Mouse (Mus musculus) liver, adult 2 months (tissue): ENCODE measurements at regions not wholly inside any gene's neighbourhood (a gene's known extent, or its start where the extent isn't known, plus 50 kb on each side); places are given as distances from the start of the nearest gene placed in this dataset.

Source experiments
- CTCF ChIP-seq: fragments of 200-500 bp; IDR thresholded peaks from 2 replicates; pipeline ENCODE4 v1.5.1; 2011; ENCODE audit warnings: low read depth, low read length, control low read depth
- POLR2A ChIP-seq: fragments of 200-500 bp; IDR thresholded peaks from 2 replicates; pipeline ENCODE4 v1.6.1; 2011; ENCODE audit warnings: low read length, control low read depth; ENCODE audit not compliant: insufficient read depth; ENCODE audit errors: extremely low read depth

DNA sequence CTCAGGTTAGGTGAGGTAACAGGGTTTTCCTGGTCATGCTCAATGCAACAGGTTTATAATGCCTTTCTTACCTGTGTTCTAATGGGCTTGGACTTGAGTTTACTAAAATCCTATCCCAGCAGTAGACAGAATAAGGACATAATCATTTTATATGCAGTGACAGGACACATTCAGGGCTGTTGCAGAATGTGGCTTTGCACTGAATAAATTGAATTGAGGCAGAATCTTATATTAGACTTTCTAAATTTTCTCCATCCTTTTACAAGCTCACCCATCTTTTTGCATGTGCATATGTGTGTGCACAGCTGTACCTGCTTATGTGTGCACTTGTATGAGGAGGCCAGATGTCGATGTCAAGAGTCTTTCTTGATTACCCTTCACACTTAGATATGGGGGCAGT is 723.1 kb downstream of the Tmem132b start:
- TF ChIP-seq CTCF (no peak), POLR2A (no peak)
